ENCODE assay signal across 8 mouse cellular contexts in genomic region chr4:132420471-132420870, GRCm38 (mm10). TPM values are rescaled to one million over a fixed set of nuclear protein-coding genes. Genes with fewer than 3 reads are reported as not detected.
DNase-seq lines count a peak whose midpoint lies in the region; ATAC-seq and TF ChIP-seq lines count a peak whose summit lies in the region.

No protein-coding gene starts in this region.

- dilution Hi-C loops in CH12.LX (cut with MboI; ENCODE audit: extremely low pct_ligation_motif_present, extremely low pct_unique_long_range_greater_than_20kb, low sequenced_read_pairs), result no loop called here

- in situ Hi-C loops in CH12.LX (cut with MboI; ENCODE audit: low pct_ligation_motif_present, low pct_unique_long_range_greater_than_20kb, low sequenced_read_pairs), result loop anchor here (25.0 kb wide), 2 partner anchors 133 to 233 kb away; no protein-coding TSS in a partner anchor

- H3K9ac ChIP-seq in heart, embryonic 12.5 days, result peak overlapping the region; percentile 15
- H3K9ac ChIP-seq in CH12.LX (ENCODE audit: insufficient read depth, low read depth), result no peak overlapping the region
- peak overlapping the region; percentile 97 for H3K9ac ChIP-seq in liver, embryonic 16.5 days (ENCODE audit: low read depth, low read length)

- H3K4me3 ChIP-seq in heart, embryonic 12.5 days, result peak overlapping the region; percentile 70
- H3K4me3 ChIP-seq in CH12.LX (replicated peaks in 1 of 3; ENCODE audit: low read depth in 2 of 3, low read length in 2 of 3, poor library complexity in 1 of 3), result peak overlapping the region in 1 of 3 experiments; percentile 9
- peak overlapping the region; percentile 82 for H3K4me3 ChIP-seq in hindbrain, embryonic 10.5 days
- H3K4me3 ChIP-seq in liver, embryonic 16.5 days (ENCODE audit: low read depth, low read length), result peak overlapping the region; percentile 94

- DNase-seq in heart, adult 8-10 months (ENCODE audit: low spot score), result no peak
- DNase-seq in CH12.LX (ENCODE audit: extremely low read depth), result no peak
- DNase-seq in hindbrain, embryonic 10.5 days (ENCODE audit: low spot score), result no peak
- no peak for DNase-seq in adrenal gland, adult 2 months
- no peak for DNase-seq in urinary bladder, postnatal 10 days (ENCODE audit: low spot score)
- no peak for DNase-seq in thymus, postnatal 36 days

- no peak for TF ChIP-seq CTCF in CH12.LX (conservative IDR thresholded peaks at IDR 0.05 in 1 of 2, IDR thresholded peaks at IDR 0.05 in 1 of 2; ENCODE audit: low read depth in 2 of 2, low read length in 2 of 2)

- H3K4me1 ChIP-seq in heart, embryonic 12.5 days (replicated peaks), result peaks cover 27% of the 10 kb centered on the region
- H3K4me1 ChIP-seq in CH12.LX (ENCODE audit: control insufficient read depth in 1 of 2, insufficient read depth in 2 of 2), result peaks cover 0 to 3% of the 10 kb centered on the region in 2 experiments; a peak in 1 of 4 replicates
- peaks cover 19% of the 10 kb centered on the region for H3K4me1 ChIP-seq in hindbrain, embryonic 10.5 days (replicated peaks)
- peaks cover 26% of the 10 kb centered on the region for H3K4me1 ChIP-seq in liver, embryonic 16.5 days (ENCODE audit: control insufficient read depth, low read depth, low read length)

- no peak for TF ChIP-seq RAD21 in CH12.LX (IDR thresholded peaks at IDR 0.05; ENCODE audit: low read depth, low read length)

- 80% methylated on average over 5 of the region's 5 CpGs for WGBS in heart, embryonic 12.5 days
- 88% methylated on average over 5 of the region's 5 CpGs for WGBS in hindbrain, embryonic 10.5 days
- 75% methylated on average over 5 of the region's 5 CpGs for WGBS in liver, embryonic 16.5 days (ENCODE audit: insufficient replicate concordance)

- TF ChIP-seq EP300 in CH12.LX (IDR thresholded peaks at IDR 0.05; ENCODE audit: low read length), result no peak

- H3K9me3 ChIP-seq in heart, embryonic 12.5 days (replicated peaks), result no peaks in the 10 kb centered on the region; the same call in 1 of the 2 replicates
- H3K9me3 ChIP-seq in CH12.LX (replicated peaks; ENCODE audit: low read length), result peaks cover 3% of the 10 kb centered on the region
- H3K9me3 ChIP-seq in hindbrain, embryonic 10.5 days, result no peaks in the 10 kb centered on the region
- peaks cover 3% of the 10 kb centered on the region; the same call in 1 of the 2 replicates for H3K9me3 ChIP-seq in liver, embryonic 16.5 days (replicated peaks; ENCODE audit: control insufficient read depth, low read length)

- H3K79me2 ChIP-seq in CH12.LX (replicated peaks; ENCODE audit: control insufficient read depth, extremely low read depth, insufficient read depth, poor library complexity, severe bottlenecking), result peaks cover 2% of the 10 kb centered on the region; the same call in 1 of the 2 replicates

- ATAC-seq in heart, embryonic 12.5 days (ENCODE audit: insufficient number of reproducible peaks, low FRiP score), result no peak
- no peak for ATAC-seq in liver, embryonic 16.5 days (ENCODE audit: low read depth)

- H3K27me3 ChIP-seq in heart, embryonic 12.5 days (replicated peaks), result no peaks in the 10 kb centered on the region
- H3K27me3 ChIP-seq in CH12.LX (replicated peaks), result no peaks in the 10 kb centered on the region
- H3K27me3 ChIP-seq in hindbrain, embryonic 10.5 days (ENCODE audit: insufficient read depth, poor library complexity, severe bottlenecking), result no peaks in the 10 kb centered on the region
- H3K27me3 ChIP-seq in liver, embryonic 16.5 days (ENCODE audit: control insufficient read depth, insufficient read depth, low read depth, low read length), result no peaks in the 10 kb centered on the region

- no peak overlapping the region for H3K27ac ChIP-seq in heart, embryonic 12.5 days (ENCODE audit: poor library complexity, severe bottlenecking)
- no peak overlapping the region for H3K27ac ChIP-seq in CH12.LX (ENCODE audit: insufficient read depth, low read depth)
- no peak overlapping the region for H3K27ac ChIP-seq in hindbrain, embryonic 10.5 days
- peak overlapping the region; percentile 97 for H3K27ac ChIP-seq in liver, embryonic 16.5 days (ENCODE audit: low read length)

- H3K4me2 ChIP-seq in heart, embryonic 12.5 days, result peak overlapping the region; percentile 77
- 0 out of 2 replicates have a peak overlapping the region, but pooled peaks have one; percentile 7 for H3K4me2 ChIP-seq in CH12.LX (ENCODE audit: insufficient read depth, low read depth, poor library complexity, severe bottlenecking)
- H3K4me2 ChIP-seq in liver, embryonic 16.5 days (ENCODE audit: low read depth, low read length), result peak overlapping the region; percentile 69

- H3K36me3 ChIP-seq in heart, embryonic 12.5 days, result no peaks in the 10 kb centered on the region
- peaks cover 0 to 2% of the 10 kb centered on the region in 2 experiments for H3K36me3 ChIP-seq in CH12.LX (replicated peaks in 1 of 2; ENCODE audit: control insufficient read depth in 1 of 2, insufficient read depth in 1 of 2, low read length in 1 of 2)
- peaks cover 3% of the 10 kb centered on the region; the same call in 1 of the 2 replicates for H3K36me3 ChIP-seq in hindbrain, embryonic 10.5 days
- no peaks in the 10 kb centered on the region for H3K36me3 ChIP-seq in liver, embryonic 16.5 days (ENCODE audit: control insufficient read depth, insufficient read depth)

- no peak for TF ChIP-seq POLR2A in CH12.LX (IDR thresholded peaks at IDR 0.05; ENCODE audit: low read depth, low read length)

TF ChIP-seq in CH12.LX, 34 proteins besides CTCF, POLR2A, EP300 and RAD21:
- TF ChIP-seq ZC3H11A (IDR thresholded peaks at IDR 0.05; ENCODE audit: low read depth, low read length), result no peak
- no peak for TF ChIP-seq USF2 (conservative IDR thresholded peaks at IDR 0.05; ENCODE audit: low read depth, low read length)
- no peak for TF ChIP-seq CHD2 (IDR thresholded peaks at IDR 0.05; ENCODE audit: low read length)
- no peak for TF ChIP-seq JUND (conservative IDR thresholded peaks at IDR 0.05; ENCODE audit: low read depth, low read length)
- TF ChIP-seq TCF12 (IDR thresholded peaks at IDR 0.05; ENCODE audit: low read depth, low read length), result no peak
- no peak for TF ChIP-seq IRF4 (IDR thresholded peaks at IDR 0.05; ENCODE audit: low read depth, low read length)
- TF ChIP-seq HCFC1 (IDR thresholded peaks at IDR 0.05; ENCODE audit: low read depth, low read length), result no peak
- peak; percentile 52; the same call in 1 of the 2 replicates for TF ChIP-seq ZNF384 (IDR thresholded peaks at IDR 0.05; ENCODE audit: low read depth, low read length)
- TF ChIP-seq MEF2A (IDR thresholded peaks at IDR 0.05; ENCODE audit: borderline replicate concordance, low read depth, low read length), result no peak
- no peak for TF ChIP-seq SMC3 (IDR thresholded peaks at IDR 0.05; ENCODE audit: low read depth, low read length)
- no peak for TF ChIP-seq UBTF (IDR thresholded peaks at IDR 0.05; ENCODE audit: low read depth, low read length)
- TF ChIP-seq JUN (IDR thresholded peaks at IDR 0.05; ENCODE audit: insufficient read depth, low read depth, low read length), result no peak
- TF ChIP-seq BHLHE40 (IDR thresholded peaks at IDR 0.05; ENCODE audit: low read depth, low read length), result peak; percentile 24; the same call in 1 of the 2 replicates
- TF ChIP-seq MXI1 (IDR thresholded peaks at IDR 0.05; ENCODE audit: low read depth, low read length), result no peak
- no peak for TF ChIP-seq ELF1 (IDR thresholded peaks at IDR 0.05; ENCODE audit: low read depth, low read length)
- TF ChIP-seq GABPA (IDR thresholded peaks at IDR 0.05; ENCODE audit: insufficient replicate concordance, low read depth, low read length), result no peak
- no peak for TF ChIP-seq PAX5 (IDR thresholded peaks at IDR 0.05; ENCODE audit: low read length)
- no peak for TF ChIP-seq MAX (IDR thresholded peaks at IDR 0.05; ENCODE audit: low read length)

RNA-seq across cellular contexts. Expression of gene Phactr4, which starts 1.8 kb away (rescaled TPM):
- polyA plus RNA-seq in heart, embryonic 12.5 days (2016; fragmentation: Nextera tagmentation; extraction: Ambion mirVana), result 19.5 and 22.9 TPM in 2 replicates
- total RNA-seq in heart, adult 8-10 months (2022), result 10 to 100 TPM; 20.7 to 23.9 (median 23.1) TPM
- total RNA-seq in CH12.LX (2012; rRNA removed), result 1.0 and 1.4 TPM in 2 replicates
- total RNA-seq in CH12.LX (2014; rRNA removed), result 0.72 and 0.95 TPM in 2 replicates
- 9.6 and 9.9 TPM in 2 replicates for polyA plus RNA-seq in CH12.LX (2012; ENCODE audit: insufficient read length, low read depth)
- polyA plus RNA-seq in hindbrain, embryonic 10.5 days (2016; fragmentation: Nextera tagmentation; extraction: Ambion mirVana), result 24.2 and 25.5 TPM in 2 replicates
- polyA plus RNA-seq in liver, embryonic 16.5 days (2015; fragmentation: Nextera tagmentation; extraction: Ambion mirVana), result 7.6 and 9.9 TPM in 2 replicates
- total RNA-seq in adrenal gland, adult 2 months (2021), result 10 to 100 TPM; 47.0 to 79.3 TPM
- 8.9 and 12.5 TPM in 2 replicates for polyA plus RNA-seq in adrenal gland, adult 2 months (2012; rRNA removed)

RNA-seq across cellular contexts. Expression of gene Med18, which starts 43.2 kb away (rescaled TPM):
- polyA plus RNA-seq in heart, embryonic 12.5 days (2016; fragmentation: Nextera tagmentation; extraction: Ambion mirVana), result 16.4 and 18.2 TPM in 2 replicates
- total RNA-seq in heart, adult 8-10 months (2022), result 1 to 10 TPM; 2.5 to 4.7 (median 4.1) TPM
- 17.6 and 20.9 TPM in 2 replicates for total RNA-seq in CH12.LX (2012; rRNA removed)
- 13.9 and 15.5 TPM in 2 replicates for total RNA-seq in CH12.LX (2014; rRNA removed)
- 12.7 TPM in 2 replicates for polyA plus RNA-seq in CH12.LX (2012; ENCODE audit: insufficient read length, low read depth)
- 29.0 and 33.3 TPM in 2 replicates for polyA plus RNA-seq in hindbrain, embryonic 10.5 days (2016; fragmentation: Nextera tagmentation; extraction: Ambion mirVana)
- 8.2 and 11.4 TPM in 2 replicates for polyA plus RNA-seq in liver, embryonic 16.5 days (2015; fragmentation: Nextera tagmentation; extraction: Ambion mirVana)
- total RNA-seq in adrenal gland, adult 2 months (2021), result 1 to 10 TPM; 7.1 to 7.9 TPM
- 1.5 and 2.2 TPM in 2 replicates for polyA plus RNA-seq in adrenal gland, adult 2 months (2012; rRNA removed)

Comparison
In these comparisons a context has a peak if more than half of its experiments do, and no peak if none do; other contexts are left out.
1. H3K4me2 ChIP-seq: peak in every context shown above with its lines; median percentile 77 in heart, embryonic 12.5 days; 69 in liver, embryonic 16.5 days; 7 in CH12.LX.